Mouse (Mus musculus): ENCODE results near the gene Ggta1. TPM values are rescaled to one million over a fixed set of nuclear protein-coding genes. Genes with fewer than 3 reads are reported as not detected.
A peak's percentile ranks its signal among the peaks of the same experiment; 100 is the strongest.

The Ggta1 gene
- total RNA-seq, 2 experiments from 2014 or later: 1.8 to 2.3 TPM

DNA sequence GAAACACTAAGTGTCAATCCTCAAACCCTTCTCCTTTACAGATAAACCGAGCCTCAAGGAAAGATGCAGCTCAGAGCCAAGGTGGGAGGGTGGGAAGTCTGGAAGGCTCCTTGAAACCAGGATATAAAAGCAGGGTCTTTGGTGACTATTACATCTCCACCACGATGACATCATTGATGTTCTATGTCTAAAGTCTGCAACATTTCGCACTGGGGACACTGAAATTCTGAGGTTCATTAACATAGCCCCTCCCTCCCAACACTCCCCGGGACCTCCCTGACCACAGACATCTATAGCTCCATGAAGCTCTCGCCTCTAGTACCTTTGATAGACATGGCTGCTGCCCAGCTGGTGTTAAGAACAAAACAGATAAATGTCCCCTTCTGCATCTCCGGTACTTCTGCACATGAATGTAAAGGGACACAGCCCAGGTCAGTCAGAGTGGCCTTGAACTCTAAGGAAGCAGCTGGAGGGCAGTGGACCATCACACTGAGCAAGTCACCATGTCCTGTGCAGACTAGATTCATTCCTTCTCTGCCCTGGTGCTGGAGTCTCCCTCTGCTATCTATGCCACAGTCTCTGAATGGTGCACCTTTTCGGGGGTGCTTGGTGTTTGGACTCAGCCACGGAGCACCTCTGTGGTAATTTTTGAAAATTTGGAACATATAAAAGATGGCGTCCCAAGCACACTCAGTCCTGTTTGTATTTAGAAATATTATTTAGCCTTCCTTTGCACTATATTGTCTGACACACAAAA, 13.9 kb downstream of the Ggta1 start:
- DNase-seq (ENCODE audit: low spot score in 2 of 2): no peak
- Histone ChIP-seq H3K27ac (no peak overlapping the region), H3K4me3 (no peak overlapping the region)
- TF ChIP-seq CTCF (conservative IDR thresholded peaks at IDR 0.05): no peak

DNA sequence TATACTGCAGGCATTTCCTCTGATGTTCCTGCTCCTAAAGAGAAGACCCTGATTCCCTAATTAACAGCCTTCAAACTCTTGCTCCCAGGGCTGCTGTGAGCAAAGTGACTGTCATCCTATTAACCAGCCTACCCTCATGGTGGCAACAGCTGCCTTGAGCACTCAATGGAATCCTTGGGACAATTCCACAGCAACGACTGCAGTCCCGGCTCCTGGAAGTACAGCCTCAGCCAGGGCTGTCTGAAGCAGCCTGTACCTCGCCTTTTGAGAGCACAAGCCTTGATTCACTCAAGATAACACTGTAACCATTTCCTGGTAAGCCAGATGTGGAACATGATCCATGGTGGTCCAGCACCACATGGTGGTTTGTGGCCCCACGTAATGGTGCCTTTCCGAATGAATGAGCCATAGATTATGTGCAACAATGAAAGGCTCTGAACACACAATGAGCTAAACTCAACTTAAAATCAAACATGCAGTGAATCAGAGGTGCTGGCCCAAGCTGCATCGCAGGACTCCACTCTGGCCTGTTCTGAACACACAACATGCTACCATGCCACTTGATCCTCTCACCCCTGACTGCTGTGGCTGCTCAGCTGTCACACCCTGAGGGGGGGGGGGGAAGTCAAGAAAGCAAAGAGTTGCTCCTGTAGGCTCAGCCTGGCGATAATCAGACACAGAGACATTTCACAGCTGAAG, 14.7 kb downstream of the Ggta1 start:
- TF ChIP-seq CTCF (conservative IDR thresholded peaks at IDR 0.05): no peak
- Histone ChIP-seq H3K27ac (no peak overlapping the region), H3K4me3 (no peak overlapping the region)
- no peak for DNase-seq (ENCODE audit: low spot score in 2 of 2)

DNA sequence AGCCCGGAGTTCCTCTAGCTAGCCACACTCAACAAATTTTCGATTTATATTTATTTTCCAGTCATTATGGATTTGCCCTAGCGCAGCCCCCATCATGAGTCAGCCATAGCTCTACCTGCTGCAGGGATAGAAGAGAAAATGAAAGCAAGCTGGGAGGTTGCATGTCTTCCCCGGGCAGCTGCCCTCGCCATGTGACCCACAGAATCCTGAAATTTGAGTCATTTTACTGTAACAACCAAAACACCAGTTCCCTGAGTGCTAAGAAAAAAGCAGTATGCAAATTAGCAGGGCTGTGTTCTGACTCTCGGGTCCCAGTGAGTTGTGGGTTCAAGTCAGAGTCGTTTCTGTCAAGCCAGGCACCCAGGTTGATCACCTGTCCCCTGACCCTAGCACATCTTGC, 15.6 kb downstream of the Ggta1 start:
- H3K4me3 ChIP-seq: no peak overlapping the region
- no peak overlapping the region for H3K27ac ChIP-seq
- no peak for TF ChIP-seq CTCF (conservative IDR thresholded peaks at IDR 0.05)
- no peak for DNase-seq (ENCODE audit: low spot score in 2 of 2)

DNA sequence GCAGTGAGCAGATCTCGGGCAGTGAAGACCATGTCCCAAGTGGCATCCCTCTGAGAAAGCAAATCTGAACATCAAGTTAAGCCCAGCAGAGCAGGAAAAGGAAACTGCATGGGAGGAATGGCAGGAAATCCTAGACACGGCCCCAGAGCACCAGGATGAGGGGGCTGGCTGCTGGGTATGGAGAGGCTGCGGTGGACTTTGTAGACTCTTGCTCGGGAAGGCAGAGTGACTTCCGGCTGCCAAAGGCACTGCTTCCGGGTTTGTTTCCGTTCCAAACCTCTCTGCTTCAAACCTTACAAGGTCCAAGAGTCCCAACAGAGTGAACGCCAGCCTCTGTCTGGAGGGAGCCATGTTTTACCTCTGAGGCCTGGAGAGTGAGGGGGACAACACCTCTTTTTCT, 16.2 kb downstream of the Ggta1 start:
- Histone ChIP-seq H3K27ac (no peak overlapping the region), H3K4me3 (no peak overlapping the region)
- DNase-seq (ENCODE audit: low spot score in 2 of 2): no peak
- no peak for TF ChIP-seq CTCF (conservative IDR thresholded peaks at IDR 0.05)

DNA sequence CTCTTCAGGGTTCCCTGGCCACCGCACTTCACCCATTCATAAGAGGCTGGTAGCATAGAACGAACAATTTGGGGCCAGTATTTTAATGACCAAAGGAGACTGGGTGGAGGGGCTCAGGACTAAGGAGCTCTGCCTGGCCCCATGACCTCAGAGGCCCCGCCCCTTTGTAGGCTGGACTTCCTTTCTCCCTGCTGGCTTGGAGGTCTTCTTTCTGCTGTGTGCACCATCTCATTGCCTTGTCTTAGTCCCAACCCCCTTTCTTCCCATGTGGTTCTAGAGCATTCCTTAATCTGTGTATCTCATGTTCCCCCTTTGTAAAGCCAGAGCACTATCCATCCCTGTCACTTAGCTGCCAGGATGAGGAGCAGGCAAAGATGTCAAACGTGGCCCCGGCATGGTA, 16.7 kb downstream of the Ggta1 start:
- Histone ChIP-seq H3K4me3 (no peak overlapping the region), H3K27ac (no peak overlapping the region)
- no peak for TF ChIP-seq CTCF (conservative IDR thresholded peaks at IDR 0.05)
- no peak for DNase-seq (ENCODE audit: low spot score in 2 of 2)

DNA sequence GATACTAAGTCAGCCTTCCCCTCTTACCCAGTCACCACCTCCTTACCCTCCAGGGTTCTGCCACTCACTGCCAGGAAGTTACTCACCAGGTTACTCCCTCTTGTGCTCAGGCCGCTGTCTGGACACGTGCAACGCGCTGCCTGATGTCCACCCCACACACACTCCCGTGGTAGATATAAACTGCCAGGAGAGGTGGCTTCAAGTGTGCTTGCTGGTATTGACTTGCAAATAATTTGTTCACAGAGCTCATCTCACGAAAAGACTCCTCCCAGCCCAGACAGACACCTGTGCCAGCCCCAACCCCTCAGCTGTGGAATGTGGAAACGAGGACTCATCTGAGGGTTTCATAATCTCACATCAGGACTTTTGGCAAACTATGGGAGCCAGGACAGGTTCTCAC, 17.4 kb downstream of the Ggta1 start:
- no peak for TF ChIP-seq CTCF (conservative IDR thresholded peaks at IDR 0.05)
- DNase-seq (ENCODE audit: low spot score in 2 of 2): no peak

DNA sequence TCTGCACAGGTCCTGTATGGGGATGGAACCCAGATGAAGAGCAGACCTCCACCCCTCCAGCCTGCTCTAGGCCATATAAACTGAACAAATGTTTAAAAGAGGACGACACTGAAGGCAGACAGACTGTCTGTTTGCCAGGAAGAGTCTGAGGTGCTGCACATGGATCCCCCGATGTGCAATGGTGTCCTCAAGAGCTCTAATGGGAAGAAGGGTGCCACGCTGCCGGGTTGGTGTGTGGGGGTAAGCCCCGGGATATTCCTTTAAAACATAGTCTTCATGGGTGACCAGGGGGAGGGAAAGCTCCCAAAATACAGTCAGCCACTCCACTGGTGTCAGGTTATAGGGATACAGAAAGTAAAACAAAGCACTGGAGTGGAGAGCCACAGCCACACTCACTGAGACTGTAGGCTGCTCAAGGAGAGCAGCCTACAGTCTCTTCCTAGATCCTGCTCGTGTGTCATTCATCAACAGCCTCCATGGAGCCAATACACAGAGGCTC, 18.2 kb downstream of the Ggta1 start:
- H3K4me3 ChIP-seq: no peak overlapping the region; the same call in 1 of the 2 replicates
- peak overlapping the region; percentile 55 for H3K27ac ChIP-seq
- no peak for TF ChIP-seq CTCF (conservative IDR thresholded peaks at IDR 0.05)
- no peak for DNase-seq (ENCODE audit: low spot score in 2 of 2)

More for the DNA sequence above, 17.4 kb downstream of the Ggta1 start:
- H3K4me3 ChIP-seq: no peak overlapping the region
- no peak overlapping the region for H3K27ac ChIP-seq

DNA sequence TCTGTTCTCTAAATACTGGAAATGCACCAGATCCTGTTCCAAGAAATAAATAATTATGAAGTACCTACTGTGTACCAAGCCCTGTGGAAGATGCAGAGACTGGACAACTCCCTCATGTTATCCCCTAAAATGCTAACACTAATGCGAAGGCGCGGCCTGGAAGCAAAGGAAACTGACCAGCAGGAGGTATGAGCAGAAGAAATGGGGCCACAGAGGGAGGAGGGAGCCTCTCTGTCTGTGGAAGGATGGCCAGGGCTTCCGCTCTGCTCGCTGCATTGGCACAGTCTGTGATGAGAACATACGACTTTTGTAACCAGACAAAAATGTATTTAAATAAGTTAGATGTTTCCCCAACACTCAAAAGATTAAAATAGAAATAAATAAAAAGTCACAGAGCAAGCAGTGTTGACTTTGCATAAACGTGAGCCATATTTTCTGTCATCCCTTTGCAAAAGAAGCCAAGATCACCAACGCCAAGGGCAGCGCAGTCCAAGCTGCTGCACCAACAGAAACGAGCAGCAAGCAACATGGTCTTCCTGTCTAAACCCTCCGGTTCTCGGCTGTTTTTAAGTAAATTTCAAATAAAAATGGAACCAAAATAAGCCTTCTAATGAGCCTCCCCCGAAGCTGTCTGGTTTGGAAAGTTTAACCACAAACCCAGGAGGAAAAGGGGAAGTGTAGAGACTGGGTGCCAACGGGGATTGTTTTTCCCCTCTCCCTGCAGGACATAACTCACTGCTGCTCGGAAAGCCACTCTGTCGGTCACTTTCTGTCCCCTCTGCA, 18.9 kb downstream of the Ggta1 start:
- Histone ChIP-seq H3K27ac (peak overlapping the region; percentile 55), H3K4me3 (peak overlapping the region; percentile 18; the same call in 1 of the 2 replicates)
- DNase-seq (ENCODE audit: low spot score in 2 of 2): no peak
- no peak for TF ChIP-seq CTCF (conservative IDR thresholded peaks at IDR 0.05)

DNA sequence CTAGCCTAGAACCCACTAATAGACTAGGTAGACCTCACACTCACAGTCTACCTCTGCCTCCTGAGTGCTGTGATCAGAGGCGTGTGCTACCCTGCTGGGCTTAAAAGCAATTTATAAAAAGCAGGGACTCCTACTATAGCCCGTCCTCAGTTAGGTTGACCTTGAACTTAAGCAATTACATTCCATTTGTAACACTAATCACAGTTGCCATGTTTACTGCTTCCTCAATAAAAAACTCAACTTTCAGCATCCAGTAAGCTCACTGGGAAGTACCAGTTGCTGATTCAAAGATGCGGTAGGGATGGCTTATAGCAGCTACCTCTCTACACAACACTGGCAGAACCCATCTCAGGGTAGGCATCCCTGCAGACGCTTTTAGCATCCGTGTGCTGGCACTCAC, 19.7 kb downstream of the Ggta1 start:
- no peak overlapping the region for H3K4me3 ChIP-seq
- H3K27ac ChIP-seq: no peak overlapping the region
- TF ChIP-seq CTCF (conservative IDR thresholded peaks at IDR 0.05): no peak
- no peak for DNase-seq (ENCODE audit: low spot score in 2 of 2)

DNA sequence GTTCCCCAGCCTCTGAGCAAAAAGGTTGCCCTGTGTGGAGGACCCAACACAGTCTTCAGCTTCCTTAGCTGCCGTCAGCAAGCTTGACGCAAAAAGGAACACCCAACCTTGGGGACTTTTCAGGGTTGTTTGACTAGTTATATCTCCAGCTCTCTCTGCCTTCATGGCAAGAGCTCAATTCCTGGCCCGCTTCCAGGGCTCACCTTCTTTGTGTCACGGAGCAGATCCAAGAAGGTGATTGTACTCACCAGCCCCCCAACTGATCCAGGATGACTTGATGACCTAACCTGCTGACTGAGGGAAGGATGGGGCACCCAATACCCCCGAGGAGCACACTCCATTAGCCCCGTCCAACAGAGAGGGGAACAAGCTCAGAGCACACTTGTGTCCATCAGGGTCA, 21.0 kb downstream of the Ggta1 start:
- no peak for DNase-seq (ENCODE audit: low spot score in 2 of 2)
- H3K27ac ChIP-seq: peak overlapping the region; percentile 39; the same call in 1 of the 2 replicates
- no peak for TF ChIP-seq CTCF (conservative IDR thresholded peaks at IDR 0.05)
- H3K4me3 ChIP-seq: no peak overlapping the region

DNA sequence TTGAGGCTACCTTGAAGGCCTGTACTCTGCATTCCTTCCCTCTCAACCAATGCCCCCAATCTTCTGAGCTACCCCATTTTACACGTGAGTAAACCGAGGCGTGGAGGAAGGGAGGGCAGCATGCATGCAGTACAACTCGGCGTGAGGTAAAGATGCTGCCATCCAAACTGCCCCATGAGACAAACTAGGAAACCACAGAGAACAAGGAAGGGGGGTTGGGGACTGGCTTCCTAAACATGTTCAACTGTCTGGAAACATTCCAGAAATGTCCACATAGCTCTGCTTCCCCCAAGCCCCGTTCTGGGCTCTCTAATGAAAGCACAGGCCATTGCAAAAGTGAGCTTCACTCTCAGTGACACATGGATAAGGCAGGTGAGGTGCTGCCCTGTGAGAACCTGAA, 21.6 kb downstream of the Ggta1 start:
- no peak for DNase-seq (ENCODE audit: low spot score in 2 of 2)
- no peak for TF ChIP-seq CTCF (conservative IDR thresholded peaks at IDR 0.05)
- H3K4me3 ChIP-seq: no peak overlapping the region
- peak overlapping the region; percentile 39; the same call in 1 of the 2 replicates for H3K27ac ChIP-seq

DNA sequence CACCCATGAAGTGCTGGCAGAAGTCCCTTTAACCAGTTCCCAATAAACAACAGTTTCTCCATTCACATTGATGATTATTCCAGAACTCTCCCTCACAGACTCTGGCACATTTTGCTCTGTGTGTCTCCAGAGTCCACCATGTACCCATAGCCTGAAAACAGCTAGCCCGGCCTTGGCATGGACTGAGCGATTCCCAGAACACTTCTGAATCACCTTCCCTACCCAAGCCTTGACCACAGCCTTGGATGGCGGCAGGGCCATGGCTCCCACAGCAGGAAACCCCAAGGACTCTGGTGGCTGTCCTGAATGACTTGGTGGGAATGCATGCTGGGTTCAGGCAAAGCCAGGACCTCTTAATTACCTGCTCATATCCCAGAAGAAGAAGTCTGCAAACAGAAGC, 22.6 kb downstream of the Ggta1 start:
- no peak overlapping the region for H3K27ac ChIP-seq
- TF ChIP-seq CTCF (conservative IDR thresholded peaks at IDR 0.05): no peak
- no peak overlapping the region for H3K4me3 ChIP-seq
- DNase-seq (ENCODE audit: low spot score in 2 of 2): no peak

DNA sequence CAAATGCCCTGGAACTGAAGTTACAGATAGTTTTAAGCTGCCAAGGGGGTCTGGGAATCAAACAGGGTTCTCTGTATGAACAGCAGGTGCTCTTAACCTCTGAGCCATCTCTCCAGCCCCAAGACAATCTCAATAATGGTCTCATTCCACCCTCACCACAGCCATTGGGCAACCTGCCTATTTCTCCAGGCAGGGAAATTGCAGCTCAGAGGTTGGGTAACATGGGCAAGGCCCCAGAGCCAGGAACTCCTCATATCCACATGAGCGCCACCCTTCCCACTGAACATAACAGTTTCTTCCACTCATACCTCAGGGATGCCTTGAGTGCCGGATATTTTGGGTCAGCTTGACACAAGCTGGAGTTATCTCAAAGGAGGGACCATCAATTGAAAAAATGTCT, 25.2 kb downstream of the Ggta1 start:
- TF ChIP-seq CTCF (conservative IDR thresholded peaks at IDR 0.05): no peak
- Histone ChIP-seq H3K27ac (no peak overlapping the region), H3K4me3 (no peak overlapping the region)
- no peak for DNase-seq (ENCODE audit: low spot score in 2 of 2)
